Mouse (Mus musculus): ENCODE measurements around the gene Card9. TPM values are rescaled to one million over a fixed set of nuclear protein-coding genes. Genes with fewer than 3 reads are reported as not detected.

The Card9 gene
- polyA plus RNA-seq, 1 experiment: 27.1 TPM

GRCm38 (mm10) chr2:26320245-26321185 lies 40.2 kb downstream of the Card9 start:
- Histone ChIP-seq H3K4me3 (replicated peaks; ENCODE audit: extremely low read depth, low read depth, low read length) (no peak overlapping the region), H3K4me1 (ENCODE audit: control insufficient read depth, insufficient read depth, low read length) (peaks cover 9% of the 10 kb centered on the region)
- DNase-seq: no peak
- TF ChIP-seq POLR2A (IDR thresholded peaks at IDR 0.05; ENCODE audit: borderline replicate concordance, extremely low read depth, low read depth, low read length) (no peak), CTCF (IDR thresholded peaks at IDR 0.05; ENCODE audit: insufficient read depth, low read length) (no peak)
- WGBS: 77% methylated on average over 14 of the region's 14 CpGs

GRCm38 (mm10) chr2:26319519-26320244 lies 41.0 kb downstream of the Card9 start:
- Histone ChIP-seq H3K4me1 (ENCODE audit: control insufficient read depth, insufficient read depth, low read length) (peaks cover 9% of the 10 kb centered on the region), H3K4me3 (replicated peaks; ENCODE audit: extremely low read depth, low read depth, low read length) (no peak overlapping the region)
- TF ChIP-seq POLR2A (IDR thresholded peaks at IDR 0.05; ENCODE audit: borderline replicate concordance, extremely low read depth, low read depth, low read length): no peak
- TF ChIP-seq CTCF (IDR thresholded peaks at IDR 0.05; ENCODE audit: insufficient read depth, low read length): no peak
- 87% methylated on average over 13 of the region's 13 CpGs for WGBS
- no peak for DNase-seq

- TF ChIP-seq CTCF (IDR thresholded peaks at IDR 0.05; ENCODE audit: insufficient read depth, low read length) (no peak), POLR2A (IDR thresholded peaks at IDR 0.05; ENCODE audit: borderline replicate concordance, extremely low read depth, low read depth, low read length) (no peak)
- 82% methylated on average over 9 of the region's 9 CpGs for WGBS
- Histone ChIP-seq H3K4me3 (replicated peaks; ENCODE audit: extremely low read depth, low read depth, low read length) (no peak overlapping the region), H3K4me1 (ENCODE audit: control insufficient read depth, insufficient read depth, low read length) (peaks cover 9% of the 10 kb centered on the region)
- DNase-seq: no peak
Observed at GRCm38 (mm10) chr2:26319109-26319508, 41.6 kb downstream of the Card9 start.

- Histone ChIP-seq H3K4me3 (replicated peaks; ENCODE audit: extremely low read depth, low read depth, low read length) (no peak overlapping the region), H3K4me1 (ENCODE audit: control insufficient read depth, insufficient read depth, low read length) (peaks cover 9% of the 10 kb centered on the region)
- WGBS: 79% methylated on average over 3 of the region's 3 CpGs
Observed at GRCm38 (mm10) chr2:26317991-26318672, 42.6 kb downstream of the Card9 start.

GRCm38 (mm10) chr2:26317371-26317770 lies 43.3 kb downstream of the Card9 start:
- no peak for DNase-seq
- WGBS: 50% methylated on average over 3 of the region's 3 CpGs
- TF ChIP-seq CTCF (IDR thresholded peaks at IDR 0.05; ENCODE audit: insufficient read depth, low read length) (no peak), POLR2A (IDR thresholded peaks at IDR 0.05; ENCODE audit: borderline replicate concordance, extremely low read depth, low read depth, low read length) (no peak)
- H3K4me1 ChIP-seq (ENCODE audit: control insufficient read depth, insufficient read depth, low read length): peaks cover 9% of the 10 kb centered on the region
- H3K4me3 ChIP-seq (replicated peaks; ENCODE audit: extremely low read depth, low read depth, low read length): no peak overlapping the region

More at GRCm38 (mm10) chr2:26317991-26318672, 42.6 kb downstream of the Card9 start:
- TF ChIP-seq POLR2A (IDR thresholded peaks at IDR 0.05; ENCODE audit: borderline replicate concordance, extremely low read depth, low read depth, low read length): no peak
- TF ChIP-seq CTCF (IDR thresholded peaks at IDR 0.05; ENCODE audit: insufficient read depth, low read length): no peak
- DNase-seq: no peak

- Histone ChIP-seq H3K4me3 (replicated peaks; ENCODE audit: extremely low read depth, low read depth, low read length) (peak overlapping the region; percentile 15), H3K4me1 (ENCODE audit: control insufficient read depth, insufficient read depth, low read length) (peaks cover 9% of the 10 kb centered on the region)
- TF ChIP-seq CTCF (IDR thresholded peaks at IDR 0.05; ENCODE audit: insufficient read depth, low read length): no peak
- no peak for TF ChIP-seq POLR2A (IDR thresholded peaks at IDR 0.05; ENCODE audit: borderline replicate concordance, extremely low read depth, low read depth, low read length)
- 54% methylated on average over 9 of the region's 9 CpGs for WGBS
- no peak for DNase-seq
Observed at GRCm38 (mm10) chr2:26316576-26317246, 44.0 kb downstream of the Card9 start.

- H3K4me3 ChIP-seq (replicated peaks; ENCODE audit: extremely low read depth, low read depth, low read length): peak overlapping the region; percentile 76
- H3K4me1 ChIP-seq (ENCODE audit: control insufficient read depth, insufficient read depth, low read length): peaks cover 9% of the 10 kb centered on the region
- 1% methylated on average over 11 of the region's 11 CpGs for WGBS
- peak; percentile 63 for DNase-seq
- TF ChIP-seq POLR2A (IDR thresholded peaks at IDR 0.05; ENCODE audit: borderline replicate concordance, extremely low read depth, low read depth, low read length) (no peak), CTCF (IDR thresholded peaks at IDR 0.05; ENCODE audit: insufficient read depth, low read length) (no peak)
Observed at GRCm38 (mm10) chr2:26315925-26316311, 44.8 kb downstream of the Card9 start.

- peak; percentile 73 for DNase-seq
- WGBS: under 1% methylated on average over 59 of the region's 66 CpGs
- Histone ChIP-seq H3K4me1 (ENCODE audit: control insufficient read depth, insufficient read depth, low read length) (peaks cover 9% of the 10 kb centered on the region), H3K4me3 (replicated peaks; ENCODE audit: extremely low read depth, low read depth, low read length) (peak within 1 kb of the TSS; percentile 76)
- TF ChIP-seq CTCF (IDR thresholded peaks at IDR 0.05; ENCODE audit: insufficient read depth, low read length) (no peak), POLR2A (IDR thresholded peaks at IDR 0.05; ENCODE audit: borderline replicate concordance, extremely low read depth, low read depth, low read length) (peak; percentile 60; the same call in 1 of the 2 replicates)
Observed at GRCm38 (mm10) chr2:26315072-26315924, 45.4 kb downstream of the Card9 start, which contains the start of gene Gpsm1. Gene Gpsm1, plus strand, starts transcription at chr2:26315515.

Measured in lung, adult 2 months (tissue).